Mouse (Mus musculus): ENCODE data around the gene Nags. TPM values are rescaled to one million over a fixed set of nuclear protein-coding genes. Genes with fewer than 3 reads are reported as not detected.
A peak's percentile ranks its signal among the peaks of the same experiment; 100 is the strongest.

Nags gene
- 0.09 TPM in 1 of 2 replicates, not detected in the other for polyA plus RNA-seq (2014; fragmentation: Nextera tagmentation; extraction: Ambion mirVana)

DNA sequence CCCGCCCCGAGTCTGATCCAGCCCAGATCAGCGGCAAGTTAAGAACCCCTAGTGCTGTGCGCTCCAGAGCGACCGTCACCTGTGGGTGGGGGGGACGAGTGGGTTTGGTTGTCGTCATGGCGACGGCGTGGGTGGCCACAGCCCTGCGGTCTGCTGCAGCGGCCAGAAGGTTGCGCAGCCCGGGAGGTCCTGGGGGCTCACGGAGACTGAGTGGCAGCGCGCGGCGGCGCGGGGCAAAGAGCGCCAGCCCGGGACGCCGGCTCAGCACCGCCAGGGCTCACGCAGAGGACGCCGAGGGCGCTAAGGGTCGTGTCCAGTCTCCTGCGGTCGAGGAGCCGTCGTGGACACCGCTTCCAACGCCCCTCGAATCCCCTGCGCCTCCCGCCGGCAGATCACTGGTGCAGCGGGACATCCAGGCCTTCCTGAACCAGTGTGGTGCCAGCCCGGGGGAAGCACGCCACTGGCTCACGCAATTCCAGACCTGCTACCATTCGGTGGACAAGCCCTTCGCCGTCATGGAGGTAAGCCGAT is at the start of gene Nags:
Gene Nags, plus strand, starts transcription at position 43 of the 531 bp plus-strand sequence.
- Histone ChIP-seq H3K9me3 (ENCODE audit: control insufficient read depth, low read length) (no peaks in the 10 kb centered on the region), H3K27ac (no peak within 1 kb of the TSS), H3K9ac (no peak within 1 kb of the TSS), H3K36me3 (replicated peaks; ENCODE audit: control insufficient read depth, insufficient read depth) (no peaks in the 10 kb centered on the region), H3K4me1 (replicated peaks; ENCODE audit: control insufficient read depth, insufficient read depth, low read length) (no peaks in the 10 kb centered on the region; the same call in 1 of the 2 replicates), H3K4me3 (replicated peaks; ENCODE audit: low read length) (peak within 1 kb of the TSS; percentile 15), H3K27me3 (ENCODE audit: control insufficient read depth, insufficient read depth, low read length) (peaks cover 73% of the 10 kb centered on the region), H3K4me2 (replicated peaks) (peak within 1 kb of the TSS; percentile 32)
- no peak for ATAC-seq (ENCODE audit: low FRiP score)
- no peak for DNase-seq (ENCODE audit: low spot score)
- 2% methylated on average over 42 of the region's 50 CpGs for WGBS

DNA sequence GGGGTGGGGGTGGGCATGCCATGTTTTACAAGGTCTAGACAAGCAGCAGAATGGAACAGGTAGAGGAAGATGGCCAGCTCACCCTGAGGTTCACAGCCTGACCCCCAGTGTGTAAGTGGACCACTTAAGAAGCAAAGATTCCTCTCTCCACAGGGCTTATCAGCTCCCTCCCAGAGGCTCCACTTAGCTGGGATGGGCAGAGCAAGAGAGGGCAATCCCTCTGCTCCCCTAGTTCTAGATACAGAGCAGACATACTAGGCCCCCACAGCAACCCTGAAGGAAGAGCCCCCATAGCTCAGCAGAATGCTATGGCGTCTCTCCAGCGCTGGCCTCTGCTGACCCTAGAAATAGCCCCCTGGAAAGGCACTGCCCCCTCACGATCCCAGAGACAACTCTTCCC is 49.6 kb upstream of the Nags start:
- Histone ChIP-seq H3K27me3 (ENCODE audit: control insufficient read depth, insufficient read depth, low read length) (no peaks in the 10 kb centered on the region), H3K36me3 (replicated peaks; ENCODE audit: control insufficient read depth, insufficient read depth) (no peaks in the 10 kb centered on the region), H3K27ac (no peak overlapping the region), H3K9me3 (ENCODE audit: control insufficient read depth, low read length) (no peaks in the 10 kb centered on the region), H3K4me2 (replicated peaks) (no peak overlapping the region), H3K4me3 (replicated peaks; ENCODE audit: low read length) (no peak overlapping the region), H3K4me1 (replicated peaks; ENCODE audit: control insufficient read depth, insufficient read depth, low read length) (peaks cover 9% of the 10 kb centered on the region; the same call in 1 of the 2 replicates), H3K9ac (no peak overlapping the region)
- WGBS: 74% methylated on average over 3 of the region's 3 CpGs
- DNase-seq (ENCODE audit: low spot score): no peak
- ATAC-seq (ENCODE audit: low FRiP score): no peak

DNA sequence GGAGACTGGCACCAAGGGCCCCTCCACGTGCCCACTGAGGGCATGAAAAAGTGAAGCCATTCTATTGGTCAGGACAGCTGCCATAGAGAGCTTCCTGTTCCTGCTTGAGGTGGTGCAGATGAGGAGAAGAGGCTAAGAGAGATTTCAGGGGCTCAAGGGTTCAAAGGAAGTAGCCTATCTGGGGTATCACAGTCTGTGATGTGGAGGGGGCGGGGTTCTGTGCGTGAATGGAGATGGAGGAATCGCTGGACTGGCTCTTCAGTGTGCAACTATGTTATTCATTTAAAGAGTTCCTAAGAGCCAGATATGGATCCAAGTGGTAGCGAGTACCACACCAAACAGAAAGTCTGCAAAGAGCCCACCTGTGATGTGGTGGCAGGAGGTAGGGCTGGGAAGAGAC is 48.9 kb upstream of the Nags start:
- H3K27me3 ChIP-seq (ENCODE audit: control insufficient read depth, insufficient read depth, low read length): no peaks in the 10 kb centered on the region
- WGBS: 78% methylated on average over 5 of the region's 5 CpGs
- H3K9me3 ChIP-seq (ENCODE audit: control insufficient read depth, low read length): no peaks in the 10 kb centered on the region
- DNase-seq (ENCODE audit: low spot score) (no peak), ATAC-seq (ENCODE audit: low FRiP score) (no peak)
- no peak overlapping the region for H3K9ac ChIP-seq
- no peaks in the 10 kb centered on the region for H3K36me3 ChIP-seq (replicated peaks; ENCODE audit: control insufficient read depth, insufficient read depth)
- peak overlapping the region; percentile 12; the same call in 1 of the 2 replicates for H3K4me3 ChIP-seq (replicated peaks; ENCODE audit: low read length)
- H3K4me1 ChIP-seq (replicated peaks; ENCODE audit: control insufficient read depth, insufficient read depth, low read length): peaks cover 9% of the 10 kb centered on the region; the same call in 1 of the 2 replicates
- peak overlapping the region; percentile 44 for H3K4me2 ChIP-seq (replicated peaks)
- no peak overlapping the region for H3K27ac ChIP-seq

DNA sequence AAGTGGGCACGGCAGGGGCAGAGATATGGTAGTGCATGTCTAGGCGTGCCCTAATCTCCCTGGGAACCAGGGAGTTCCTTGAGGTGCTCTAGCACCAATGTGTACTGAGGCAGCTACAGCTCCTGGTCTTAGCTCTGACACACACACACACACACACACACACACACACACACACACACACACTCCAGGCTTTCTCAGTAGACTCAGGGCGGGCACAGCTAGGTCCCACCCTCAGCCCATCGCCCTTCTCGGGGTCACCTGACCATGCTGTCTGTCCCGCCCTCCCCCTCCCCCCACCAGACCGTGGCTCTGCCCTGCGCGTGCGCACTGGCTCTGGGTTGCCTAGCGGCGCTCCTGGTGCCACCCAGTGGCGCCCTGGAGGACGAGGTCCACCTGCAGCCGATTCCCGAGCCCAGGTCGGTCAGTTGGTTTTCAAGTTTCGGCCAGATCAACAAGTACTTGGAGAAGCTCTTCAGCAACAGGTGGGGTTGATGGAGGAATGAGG is 48.4 kb upstream of the Nags start:
- peak overlapping the region; percentile 44 for H3K4me2 ChIP-seq (replicated peaks)
- H3K9me3 ChIP-seq (ENCODE audit: control insufficient read depth, low read length): no peaks in the 10 kb centered on the region
- peak overlapping the region; percentile 12 for H3K4me3 ChIP-seq (replicated peaks; ENCODE audit: low read length)
- peak; percentile 82 for DNase-seq (ENCODE audit: low spot score)
- H3K27me3 ChIP-seq (ENCODE audit: control insufficient read depth, insufficient read depth, low read length): no peaks in the 10 kb centered on the region
- H3K9ac ChIP-seq: no peak overlapping the region; the same call in 1 of the 2 replicates
- H3K27ac ChIP-seq: no peak overlapping the region
- peak; percentile 88 for ATAC-seq (ENCODE audit: low FRiP score)
- H3K36me3 ChIP-seq (replicated peaks; ENCODE audit: control insufficient read depth, insufficient read depth): no peaks in the 10 kb centered on the region
- WGBS: 4% methylated on average over 18 of the region's 18 CpGs
- H3K4me1 ChIP-seq (replicated peaks; ENCODE audit: control insufficient read depth, insufficient read depth, low read length): peaks cover 9% of the 10 kb centered on the region; the same call in 1 of the 2 replicates

DNA sequence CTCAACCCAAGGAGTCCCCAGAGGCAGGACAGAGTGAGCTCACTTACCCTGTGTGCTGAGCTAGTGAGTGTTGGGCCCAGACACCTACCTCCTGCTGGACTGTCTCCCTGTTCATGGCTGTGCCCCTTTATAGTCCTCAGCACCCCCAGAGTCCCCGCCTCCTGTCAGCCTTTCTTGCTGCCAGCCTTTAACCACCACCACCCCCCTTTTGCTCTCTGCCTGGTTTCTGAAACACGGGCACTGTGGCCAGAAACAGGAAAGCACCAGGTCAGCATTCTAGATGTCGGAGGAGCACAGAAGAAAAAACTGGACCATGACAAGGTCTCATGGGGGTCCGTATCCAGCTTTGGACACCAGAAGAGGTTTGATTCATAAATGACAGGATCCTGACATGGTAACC is 44.1 kb upstream of the Nags start, which contains the start of gene Ppy:
Gene Ppy, minus strand, starts transcription at position 101 of the 400 bp plus-strand sequence.
- 73% methylated on average over 4 of the region's 4 CpGs for WGBS
- ATAC-seq (ENCODE audit: low FRiP score) (no peak), DNase-seq (ENCODE audit: low spot score) (no peak)
- Histone ChIP-seq H3K36me3 (replicated peaks; ENCODE audit: control insufficient read depth, insufficient read depth) (no peaks in the 10 kb centered on the region), H3K27me3 (ENCODE audit: control insufficient read depth, insufficient read depth, low read length) (peaks cover 29% of the 10 kb centered on the region), H3K27ac (no peak within 1 kb of the TSS), H3K9me3 (ENCODE audit: control insufficient read depth, low read length) (no peaks in the 10 kb centered on the region), H3K4me3 (replicated peaks; ENCODE audit: low read length) (no peak within 1 kb of the TSS), H3K9ac (no peak within 1 kb of the TSS), H3K4me2 (replicated peaks) (no peak within 1 kb of the TSS), H3K4me1 (replicated peaks; ENCODE audit: control insufficient read depth, insufficient read depth, low read length) (peaks cover 9% of the 10 kb centered on the region; the same call in 1 of the 2 replicates)

DNA sequence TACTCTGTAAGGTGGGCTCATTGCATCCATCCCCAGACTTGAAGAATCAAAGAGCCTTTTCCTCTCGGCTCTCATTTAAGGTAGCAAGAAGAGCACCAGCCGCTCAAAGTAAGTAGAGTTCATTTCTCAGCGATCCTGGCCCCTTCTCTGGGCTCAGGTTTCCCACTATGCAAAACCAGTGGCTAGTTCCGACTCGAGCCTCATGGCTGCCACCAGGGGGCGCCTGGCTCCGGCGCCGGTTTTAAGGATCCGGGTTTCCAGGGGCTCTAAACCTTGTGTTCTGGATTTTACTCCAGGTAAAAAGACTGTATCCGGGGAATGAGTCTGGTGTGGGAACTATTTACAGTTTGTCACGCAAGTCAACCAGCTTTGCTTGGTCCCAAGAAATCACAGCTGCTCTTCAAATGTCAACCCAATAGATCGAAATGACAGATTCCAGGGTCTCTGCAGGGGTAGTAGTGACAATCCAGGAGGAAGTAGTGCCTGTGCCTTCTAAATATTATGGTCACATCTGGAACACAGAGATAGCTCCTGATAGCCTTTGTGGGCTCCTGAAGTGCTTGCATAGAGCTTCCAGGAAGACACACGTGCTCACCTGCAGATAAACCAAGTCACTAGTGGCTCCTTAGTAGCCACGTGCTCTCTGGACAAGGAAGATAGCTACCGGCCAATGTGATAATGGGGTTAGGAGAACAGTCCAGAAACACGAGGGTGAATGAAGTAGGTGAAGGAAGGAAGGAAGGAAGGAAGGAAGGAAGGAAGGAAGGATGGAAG is 42.6 kb upstream of the Nags start:
- DNase-seq (ENCODE audit: low spot score): peak; percentile 83
- H3K27me3 ChIP-seq (ENCODE audit: control insufficient read depth, insufficient read depth, low read length): peaks cover 44% of the 10 kb centered on the region

DNA sequence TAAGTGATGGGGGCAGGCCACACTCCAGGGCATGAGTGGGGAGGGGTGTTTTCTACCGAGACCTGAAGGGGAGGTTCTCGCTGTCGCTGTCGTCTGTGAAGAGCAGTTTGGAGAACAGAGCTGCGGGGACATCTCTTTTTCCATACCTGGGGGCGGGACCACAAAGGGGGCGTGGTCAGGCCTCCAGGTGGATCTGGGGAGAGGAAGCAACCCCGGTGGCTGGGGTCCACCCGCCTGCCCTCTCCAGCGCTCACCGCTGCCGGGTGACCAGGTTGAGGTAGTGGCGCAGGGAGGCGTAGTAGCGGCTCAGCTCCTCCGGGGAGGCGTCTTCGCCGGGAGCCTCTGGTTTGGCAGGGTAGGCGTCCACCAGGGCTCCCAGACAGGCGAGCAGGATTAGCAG is 38.4 kb upstream of the Nags start:
- no peak for ATAC-seq (ENCODE audit: low FRiP score)
- no peaks in the 10 kb centered on the region for H3K36me3 ChIP-seq (replicated peaks; ENCODE audit: control insufficient read depth, insufficient read depth)
- no peaks in the 10 kb centered on the region for H3K9me3 ChIP-seq (ENCODE audit: control insufficient read depth, low read length)
- WGBS: 2% methylated on average over 21 of the region's 21 CpGs
- no peaks in the 10 kb centered on the region for H3K4me1 ChIP-seq (replicated peaks; ENCODE audit: control insufficient read depth, insufficient read depth, low read length)
- no peak overlapping the region; the same call in 1 of the 2 replicates for H3K4me3 ChIP-seq (replicated peaks; ENCODE audit: low read length)
- H3K4me2 ChIP-seq (replicated peaks): no peak overlapping the region
- peaks cover 64% of the 10 kb centered on the region for H3K27me3 ChIP-seq (ENCODE audit: control insufficient read depth, insufficient read depth, low read length)
- H3K9ac ChIP-seq: no peak overlapping the region
- H3K27ac ChIP-seq: no peak overlapping the region
- DNase-seq (ENCODE audit: low spot score): no peak

More for the DNA sequence above, 42.6 kb upstream of the Nags start:
- 22% methylated on average over 17 of the region's 17 CpGs for WGBS
- Histone ChIP-seq H3K27ac (no peak overlapping the region), H3K9me3 (ENCODE audit: control insufficient read depth, low read length) (no peaks in the 10 kb centered on the region), H3K4me2 (replicated peaks) (no peak overlapping the region), H3K4me1 (replicated peaks; ENCODE audit: control insufficient read depth, insufficient read depth, low read length) (no peaks in the 10 kb centered on the region), H3K36me3 (replicated peaks; ENCODE audit: control insufficient read depth, insufficient read depth) (no peaks in the 10 kb centered on the region), H3K9ac (no peak overlapping the region), H3K4me3 (replicated peaks; ENCODE audit: low read length) (no peak overlapping the region)
- no peak for ATAC-seq (ENCODE audit: low FRiP score)

DNA sequence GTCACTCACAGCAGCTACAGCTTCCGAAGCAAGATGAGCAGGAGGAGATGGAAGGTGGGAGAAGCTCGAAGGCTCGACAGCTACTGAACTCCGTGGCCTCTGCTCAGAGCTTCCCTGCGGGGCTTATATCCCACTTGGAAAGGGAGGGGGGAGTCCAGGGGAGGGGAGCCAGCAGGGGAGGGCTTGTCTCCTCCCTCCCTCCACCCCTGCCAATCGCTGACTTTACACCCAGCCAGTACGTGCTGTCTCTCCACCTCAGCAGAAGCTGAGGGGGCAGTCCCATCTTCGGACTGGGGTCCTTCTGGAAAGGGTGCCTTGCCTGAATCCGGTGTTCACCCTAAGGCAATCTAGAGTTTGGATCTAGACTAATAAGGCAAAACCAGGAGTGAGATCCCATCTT is 37.6 kb upstream of the Nags start, which contains the start of gene Pyy:
Gene Pyy, minus strand, starts transcription at position 101 of the 400 bp plus-strand sequence.
- H3K27ac ChIP-seq: no peak within 1 kb of the TSS
- DNase-seq (ENCODE audit: low spot score) (no peak), ATAC-seq (ENCODE audit: low FRiP score) (no peak)
- no peaks in the 10 kb centered on the region for H3K4me1 ChIP-seq (replicated peaks; ENCODE audit: control insufficient read depth, insufficient read depth, low read length)
- H3K4me2 ChIP-seq (replicated peaks): no peak within 1 kb of the TSS
- H3K4me3 ChIP-seq (replicated peaks; ENCODE audit: low read length): no peak within 1 kb of the TSS; the same call in 1 of the 2 replicates
- H3K9ac ChIP-seq: no peak within 1 kb of the TSS
- WGBS: 16% methylated on average over 9 of the region's 9 CpGs
- peaks cover 64% of the 10 kb centered on the region for H3K27me3 ChIP-seq (ENCODE audit: control insufficient read depth, insufficient read depth, low read length)
- H3K36me3 ChIP-seq (replicated peaks; ENCODE audit: control insufficient read depth, insufficient read depth): no peaks in the 10 kb centered on the region
- no peaks in the 10 kb centered on the region for H3K9me3 ChIP-seq (ENCODE audit: control insufficient read depth, low read length)

DNA sequence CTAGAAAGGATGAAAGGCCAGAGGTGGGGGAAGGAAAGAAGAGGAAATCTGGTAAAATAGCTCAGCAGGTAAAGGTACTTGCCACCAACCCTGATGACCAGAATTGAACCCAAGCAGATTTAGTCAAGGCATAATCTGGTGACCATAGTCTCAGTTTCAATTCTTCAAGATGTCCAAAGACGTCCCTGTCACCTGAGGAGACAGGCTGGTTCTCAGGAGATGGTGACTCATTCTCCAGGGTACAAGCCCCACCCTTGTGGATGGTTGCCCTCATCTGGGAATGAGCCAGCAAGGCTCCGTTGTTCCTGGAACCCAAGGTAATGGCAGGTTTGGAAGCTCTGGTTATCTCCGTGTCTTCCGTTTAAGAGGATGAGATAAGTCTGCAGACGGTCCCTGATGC is 33.7 kb upstream of the Nags start:
- Histone ChIP-seq H3K4me3 (replicated peaks; ENCODE audit: low read length) (no peak overlapping the region), H3K4me1 (replicated peaks; ENCODE audit: control insufficient read depth, insufficient read depth, low read length) (no peaks in the 10 kb centered on the region), H3K36me3 (replicated peaks; ENCODE audit: control insufficient read depth, insufficient read depth) (no peaks in the 10 kb centered on the region), H3K4me2 (replicated peaks) (no peak overlapping the region), H3K9me3 (ENCODE audit: control insufficient read depth, low read length) (no peaks in the 10 kb centered on the region), H3K27me3 (ENCODE audit: control insufficient read depth, insufficient read depth, low read length) (peaks cover 31% of the 10 kb centered on the region), H3K9ac (no peak overlapping the region), H3K27ac (no peak overlapping the region)
- DNase-seq (ENCODE audit: low spot score): no peak
- 85% methylated on average over 5 of the region's 5 CpGs for WGBS
- no peak for ATAC-seq (ENCODE audit: low FRiP score)

Measured in hindbrain, embryonic 14.5 days (tissue).